25 mouse cellular contexts compared by ENCODE assay signal in the genomic region with DNA sequence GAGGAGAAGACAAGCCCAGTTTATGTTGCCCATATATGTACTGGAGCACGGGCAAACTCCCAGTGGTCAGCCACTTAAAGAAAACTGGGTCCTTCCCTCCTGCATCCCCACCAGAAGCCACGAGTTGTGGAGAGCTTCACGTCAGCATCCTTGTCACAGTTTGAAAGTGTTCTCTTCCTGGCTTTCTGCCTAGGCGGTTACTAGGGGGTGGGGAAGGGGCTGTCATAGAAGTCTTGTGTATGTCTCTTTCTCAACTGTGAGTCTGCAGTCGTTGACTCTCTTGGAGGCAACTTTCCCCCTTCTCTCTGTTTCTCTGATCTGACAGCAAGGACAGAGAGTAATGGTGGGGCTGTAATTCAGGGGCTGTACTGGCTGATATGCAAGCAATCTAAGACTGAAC. TPM values are rescaled to one million over a fixed set of nuclear protein-coding genes. Genes with fewer than 3 reads are reported as not detected.
DNase-seq lines count a peak whose midpoint lies in the region; ATAC-seq and TF ChIP-seq lines count a peak whose summit lies in the region.
"Had no signal": no experiment of that assay in that cellular context is flagged by ENCODE, and none has a peak within 500 bp of the region (broad histone marks: within the 10 kb centered on the region; RNA-seq: fewer than 3 reads in every experiment).

No protein-coding gene starts in this region.

- H3K27ac ChIP-seq in heart, embryonic 13.5 days (replicated peaks) = 0 out of 2 replicates have a peak overlapping the region, but pooled peaks have one; percentile 0
- H3K27ac ChIP-seq in kidney, embryonic 16.5 days (ENCODE audit: low read length) = no peak overlapping the region
- no peak overlapping the region; the same call in 1 of the 2 replicates for H3K27ac ChIP-seq in lung, postnatal 0 days (ENCODE audit: low read length)
- peak overlapping the region; percentile 58; the same call in 1 of the 2 replicates for H3K27ac ChIP-seq in small intestine, adult 2 months (ENCODE audit: insufficient read depth, low read depth, low read length)
- H3K27ac ChIP-seq in hindbrain, embryonic 14.5 days = no peak overlapping the region
- H3K27ac ChIP-seq: forebrain, embryonic 13.5 days; hindbrain, postnatal 0 days; intestine, embryonic 15.5 days; limb, embryonic 13.5 days; liver, embryonic 13.5 days; midbrain, embryonic 13.5 days had no signal

- no peak for TF ChIP-seq CTCF in lung, postnatal 0 days (IDR thresholded peaks at IDR 0.05)
- no peak for TF ChIP-seq CTCF in small intestine, adult 2 months (IDR thresholded peaks at IDR 0.05; ENCODE audit: extremely low read depth, insufficient read length, insufficient replicate concordance, low read depth, low read length)

- peaks cover 60% of the 10 kb centered on the region for H3K4me1 ChIP-seq in heart, embryonic 13.5 days
- H3K4me1 ChIP-seq in kidney, embryonic 16.5 days (ENCODE audit: insufficient read depth, low read length) = peaks cover 56% of the 10 kb centered on the region
- peaks cover 20% of the 10 kb centered on the region for H3K4me1 ChIP-seq in lung, postnatal 0 days (ENCODE audit: insufficient read depth, low read depth, low read length)
- no peaks in the 10 kb centered on the region for H3K4me1 ChIP-seq in small intestine, adult 2 months (ENCODE audit: control insufficient read depth, insufficient read depth, insufficient read length, low read length)
- H3K4me1 ChIP-seq in hindbrain, embryonic 14.5 days (replicated peaks; ENCODE audit: control insufficient read depth, insufficient read depth, low read length) = 0 out of 2 replicates have a peak, but pooled peaks cover 1% of the 10 kb centered on the region
- H3K4me1 ChIP-seq: liver, embryonic 13.5 days had no signal

- no peak for ATAC-seq in heart, embryonic 13.5 days (ENCODE audit: extremely low read depth, insufficient number of reproducible peaks, low FRiP score, low TSS enrichment)
- ATAC-seq in kidney, embryonic 16.5 days (ENCODE audit: low FRiP score, low TSS enrichment) = no peak
- ATAC-seq in lung, postnatal 0 days = no peak
- no peak for ATAC-seq in hindbrain, embryonic 14.5 days (ENCODE audit: low FRiP score)
- ATAC-seq: forebrain, embryonic 13.5 days; hindbrain, postnatal 0 days; intestine, embryonic 15.5 days; midbrain, embryonic 13.5 days; Patski had no signal

- TF ChIP-seq EP300 in lung, postnatal 0 days (IDR thresholded peaks at IDR 0.05) = no peak

- WGBS in heart, embryonic 13.5 days = 29% methylated on average over 5 of the region's 5 CpGs
- WGBS in kidney, embryonic 16.5 days = 41% methylated on average over 5 of the region's 5 CpGs
- WGBS in lung, postnatal 0 days = 33% methylated on average over 5 of the region's 5 CpGs
- 49% methylated on average over 5 of the region's 5 CpGs for WGBS in small intestine, adult 2 months
- WGBS in hindbrain, embryonic 14.5 days = 67% methylated on average over 5 of the region's 5 CpGs

- DNase-seq in heart, adult 11 months = no peak
- peak; percentile 24 for DNase-seq in kidney, postnatal 14 days
- DNase-seq in lung, postnatal 0 days (ENCODE audit: low spot score) = peak; percentile 43
- no peak for DNase-seq in lung, postnatal 25 days (ENCODE audit: low spot score)
- DNase-seq in hindbrain, embryonic 14.5 days (ENCODE audit: low spot score) = no peak
- DNase-seq: adrenal gland, postnatal 10 days; cerebellum, adult 11 months; cerebellum, adult 9-10 months; cerebellum, postnatal 36 days; gastrocnemius, postnatal 14 days; heart, postnatal 14 days; liver, embryonic 13.5 days; lung, postnatal 36 days; thymus, adult 18-20 months; thymus, postnatal 25 days had no signal

- no peak overlapping the region for H3K4me2 ChIP-seq in heart, embryonic 13.5 days
- no peak overlapping the region for H3K4me2 ChIP-seq in kidney, embryonic 16.5 days (replicated peaks; ENCODE audit: low read depth, low read length)
- H3K4me2 ChIP-seq in lung, postnatal 0 days (replicated peaks; ENCODE audit: low read depth, low read length) = no peak overlapping the region
- H3K4me2 ChIP-seq in hindbrain, embryonic 14.5 days (replicated peaks) = no peak overlapping the region
- H3K4me2 ChIP-seq: forebrain, embryonic 13.5 days; intestine, embryonic 15.5 days; limb, embryonic 13.5 days; liver, embryonic 13.5 days; midbrain, embryonic 13.5 days had no signal

- H3K27me3 ChIP-seq in heart, embryonic 13.5 days (replicated peaks) = peaks cover 65% of the 10 kb centered on the region
- no peaks in the 10 kb centered on the region for H3K27me3 ChIP-seq in kidney, embryonic 16.5 days (ENCODE audit: insufficient read depth, low read length)
- no peaks in the 10 kb centered on the region for H3K27me3 ChIP-seq in lung, postnatal 0 days (replicated peaks; ENCODE audit: insufficient read depth, low read length)
- no peaks in the 10 kb centered on the region for H3K27me3 ChIP-seq in small intestine, adult 2 months (ENCODE audit: control insufficient read depth, insufficient read depth, low read length)
- peaks cover 15% of the 10 kb centered on the region for H3K27me3 ChIP-seq in hindbrain, embryonic 14.5 days (ENCODE audit: control insufficient read depth, insufficient read depth, low read length)
- H3K27me3 ChIP-seq: intestine, embryonic 15.5 days; Patski had no signal

- TF ChIP-seq POLR2A in small intestine, adult 2 months (IDR thresholded peaks at IDR 0.05; ENCODE audit: low read depth, low read length) = no peak

- no peaks in the 10 kb centered on the region for H3K36me3 ChIP-seq in heart, embryonic 13.5 days
- H3K36me3 ChIP-seq in kidney, embryonic 16.5 days (ENCODE audit: insufficient read depth, low read length) = no peaks in the 10 kb centered on the region
- H3K36me3 ChIP-seq in lung, postnatal 0 days (ENCODE audit: insufficient read depth, low read length) = no peaks in the 10 kb centered on the region
- H3K36me3 ChIP-seq in small intestine, adult 2 months (ENCODE audit: control insufficient read depth, insufficient read depth, low read length) = no peaks in the 10 kb centered on the region
- no peaks in the 10 kb centered on the region for H3K36me3 ChIP-seq in hindbrain, embryonic 14.5 days (replicated peaks; ENCODE audit: control insufficient read depth, insufficient read depth)
- H3K36me3 ChIP-seq: intestine, embryonic 15.5 days; limb, embryonic 13.5 days; liver, embryonic 13.5 days; midbrain, embryonic 13.5 days had no signal

- H3K9me3 ChIP-seq in heart, embryonic 13.5 days = no peaks in the 10 kb centered on the region
- no peaks in the 10 kb centered on the region for H3K9me3 ChIP-seq in kidney, embryonic 16.5 days (ENCODE audit: low read length)
- H3K9me3 ChIP-seq in lung, postnatal 0 days (ENCODE audit: low read length) = no peaks in the 10 kb centered on the region
- no peaks in the 10 kb centered on the region for H3K9me3 ChIP-seq in hindbrain, embryonic 14.5 days (ENCODE audit: control insufficient read depth, low read length)
- H3K9me3 ChIP-seq: forebrain, embryonic 13.5 days; intestine, embryonic 15.5 days; limb, embryonic 13.5 days; liver, embryonic 13.5 days; megakaryocyte, embryonic 14.5 days; midbrain, embryonic 13.5 days had no signal

- H3K9ac ChIP-seq in heart, embryonic 13.5 days = no peak overlapping the region
- no peak overlapping the region for H3K9ac ChIP-seq in kidney, embryonic 16.5 days (replicated peaks; ENCODE audit: low read length)
- no peak overlapping the region for H3K9ac ChIP-seq in lung, postnatal 0 days (replicated peaks; ENCODE audit: low read depth)
- H3K9ac ChIP-seq in hindbrain, embryonic 14.5 days = no peak overlapping the region
- H3K9ac ChIP-seq: forebrain, embryonic 13.5 days; intestine, embryonic 15.5 days; limb, embryonic 13.5 days; liver, embryonic 13.5 days; midbrain, embryonic 13.5 days had no signal

- no peak overlapping the region for H3K4me3 ChIP-seq in heart, embryonic 13.5 days
- H3K4me3 ChIP-seq in kidney, embryonic 16.5 days (ENCODE audit: low read length) = no peak overlapping the region
- no peak overlapping the region for H3K4me3 ChIP-seq in lung, postnatal 0 days (ENCODE audit: low read depth, low read length)
- H3K4me3 ChIP-seq in small intestine, adult 2 months (ENCODE audit: low read depth, low read length) = no peak overlapping the region
- no peak overlapping the region for H3K4me3 ChIP-seq in hindbrain, embryonic 14.5 days (replicated peaks; ENCODE audit: low read length)
- H3K4me3 ChIP-seq: forebrain, embryonic 13.5 days; intestine, embryonic 15.5 days; limb, embryonic 13.5 days; liver, embryonic 13.5 days; megakaryocyte, embryonic 14.5 days; midbrain, embryonic 13.5 days had no signal

RNA-seq across cellular contexts. Expression of a gene that starts 5.7 kb away (rescaled TPM):
- polyA plus RNA-seq in heart, embryonic 13.5 days (2015; fragmentation: Nextera tagmentation; extraction: Ambion mirVana) = 30.2 and 32.4 TPM in 2 replicates
- polyA plus RNA-seq in kidney, embryonic 16.5 days (2015; fragmentation: Nextera tagmentation; extraction: Ambion mirVana) = 455 and 475 TPM in 2 replicates
- polyA plus RNA-seq in lung, postnatal 0 days (2015; fragmentation: Nextera tagmentation; extraction: Ambion mirVana) = 756 and 780 TPM in 2 replicates
- polyA plus RNA-seq in small intestine, adult 2 months (2012; rRNA removed) = 664 and 1,449 TPM in 2 replicates
- 70.5 and 80.4 TPM in 2 replicates for polyA plus RNA-seq in hindbrain, embryonic 14.5 days (2014; fragmentation: Nextera tagmentation; extraction: Ambion mirVana)

Comparison
In these comparisons a context has a peak if more than half of its experiments do, and no peak if none do; other contexts are left out.
1. DNase-seq: peak in kidney, postnatal 14 days (single experiment) and lung, postnatal 0 days (single experiment); none in heart, adult 11 months (single experiment), lung, postnatal 25 days (single experiment) and hindbrain, embryonic 14.5 days (single experiment).
2. H3K27ac ChIP-seq: peak in heart, embryonic 13.5 days (single experiment) and small intestine, adult 2 months (single experiment); none in kidney, embryonic 16.5 days (single experiment), lung, postnatal 0 days (single experiment) and hindbrain, embryonic 14.5 days (single experiment).